36 mouse cellular contexts compared by ENCODE assay signal in genomic region chr16:25262306-25262705, GRCm38 (mm10). TPM values are rescaled to one million over a fixed set of nuclear protein-coding genes. Genes with fewer than 3 reads are reported as not detected.
A peak's percentile ranks its signal among the peaks of the same experiment; 100 is the strongest.
DNase-seq lines count a peak whose midpoint lies in the region; ATAC-seq and TF ChIP-seq lines count a peak whose summit lies in the region.
"Had no signal": no experiment of that assay in that cellular context is flagged by ENCODE, and none has a peak within 500 bp of the region (broad histone marks: within the 10 kb centered on the region; RNA-seq: fewer than 3 reads in every experiment).

No protein-coding gene starts in this region.

- no peak for TF ChIP-seq POLR2A in heart, adult 2 months (IDR thresholded peaks at IDR 0.05; ENCODE audit: insufficient read depth, low read depth, low read length)

- H3K27me3 ChIP-seq in embryonic facial prominence, embryonic 14.5 days (replicated peaks; ENCODE audit: control insufficient read depth, insufficient read depth, low read length) = no peaks in the 10 kb centered on the region; the same call in 1 of the 2 replicates
- 0 out of 2 replicates have a peak, but pooled peaks cover 3% of the 10 kb centered on the region for H3K27me3 ChIP-seq in embryonic facial prominence, embryonic 10.5 days (replicated peaks; ENCODE audit: low read depth, poor library complexity, severe bottlenecking)
- H3K27me3 ChIP-seq in heart, adult 2 months (ENCODE audit: control insufficient read depth, insufficient read depth, low read length) = no peaks in the 10 kb centered on the region
- H3K27me3 ChIP-seq in forebrain, embryonic 12.5 days = 0 out of 2 replicates have a peak, but pooled peaks cover 7% of the 10 kb centered on the region
- H3K27me3 ChIP-seq: forebrain, embryonic 15.5 days; stomach, embryonic 15.5 days had no signal

- H3K36me3 ChIP-seq in embryonic facial prominence, embryonic 14.5 days (ENCODE audit: control insufficient read depth, insufficient read depth, low read length) = no peaks in the 10 kb centered on the region
- no peaks in the 10 kb centered on the region for H3K36me3 ChIP-seq in embryonic facial prominence, embryonic 10.5 days (replicated peaks)
- H3K36me3 ChIP-seq in heart, adult 2 months (ENCODE audit: control insufficient read depth, insufficient read depth, low read length) = no peaks in the 10 kb centered on the region
- H3K36me3 ChIP-seq in forebrain, embryonic 12.5 days (replicated peaks) = no peaks in the 10 kb centered on the region
- H3K36me3 ChIP-seq: forebrain, embryonic 15.5 days; heart, embryonic 13.5 days; midbrain, embryonic 13.5 days; stomach, embryonic 15.5 days had no signal

- DNase-seq in embryonic facial prominence, embryonic 14.5 days (ENCODE audit: low spot score) = peak; percentile 29
- DNase-seq in embryonic facial prominence, embryonic 10.5 days (ENCODE audit: low spot score) = no peak
- peak; percentile 6 to 20 for DNase-seq in heart, adult 2 months
- DNase-seq in heart, postnatal 25 days (ENCODE audit: low spot score) = no peak
- DNase-seq in 3T3-L1 (ENCODE audit: low read depth, low spot score) = peak; percentile 42
- DNase-seq in adrenal gland, adult 8-10 months = no peak
- DNase-seq: adrenal gland, postnatal 10 days; cerebellum, adult 11 months; cerebellum, postnatal 10 days; kidney, postnatal 25 days; liver; lung, adult 2 months; right cerebral cortex, postnatal 14 days; thymus, postnatal 14 days had no signal

- H3K27ac ChIP-seq in embryonic facial prominence, embryonic 14.5 days (replicated peaks; ENCODE audit: low read depth, low read length) = no peak overlapping the region
- H3K27ac ChIP-seq in embryonic facial prominence, embryonic 10.5 days (replicated peaks) = no peak overlapping the region
- H3K27ac ChIP-seq in heart, adult 2 months = peak overlapping the region; percentile 46
- H3K27ac ChIP-seq in forebrain, embryonic 12.5 days = no peak overlapping the region
- H3K27ac ChIP-seq: forebrain, embryonic 15.5 days; heart, embryonic 13.5 days; hindbrain, embryonic 14.5 days; liver, embryonic 14.5 days; macrophage; midbrain, embryonic 13.5 days; stomach, embryonic 15.5 days had no signal

- H3K9me3 ChIP-seq in embryonic facial prominence, embryonic 14.5 days (ENCODE audit: control insufficient read depth, low read length) = no peaks in the 10 kb centered on the region
- no peaks in the 10 kb centered on the region for H3K9me3 ChIP-seq in embryonic facial prominence, embryonic 10.5 days
- H3K9me3 ChIP-seq in forebrain, embryonic 12.5 days = no peaks in the 10 kb centered on the region
- H3K9me3 ChIP-seq: forebrain, embryonic 15.5 days; heart, embryonic 13.5 days; midbrain, embryonic 13.5 days; stomach, embryonic 15.5 days had no signal

- H3K4me2 ChIP-seq in embryonic facial prominence, embryonic 14.5 days (ENCODE audit: low read depth, low read length) = no peak overlapping the region
- no peak overlapping the region for H3K4me2 ChIP-seq in forebrain, embryonic 12.5 days
- H3K4me2 ChIP-seq: forebrain, embryonic 15.5 days; heart, embryonic 13.5 days; hindbrain, embryonic 14.5 days; midbrain, embryonic 13.5 days; stomach, embryonic 15.5 days had no signal

- ATAC-seq in embryonic facial prominence, embryonic 14.5 days (ENCODE audit: low read depth) = no peak
- 0 out of 2 replicates have a peak, but pooled peaks have one; percentile 10 for ATAC-seq in common myeloid progenitor, adult 5-6 weeks (replicated peaks; ENCODE audit: low read depth, poor library complexity, severe bottlenecking)
- no peak for ATAC-seq in forebrain, embryonic 12.5 days (ENCODE audit: low FRiP score)
- ATAC-seq: activated CD4-positive, CD25-positive, alpha-beta regulatory T cell, adult 4 months; forebrain, embryonic 15.5 days; intestine, postnatal 0 days had no signal

- no peaks in the 10 kb centered on the region for H3K79me2 ChIP-seq in heart, adult 2 months (replicated peaks; ENCODE audit: control insufficient read depth, insufficient read depth, low read length)

- intact Hi-C loops in heart, adult 2 months (cut with DNase I) = loop anchor here (5.0 to 10.0 kb wide), 4 partner anchors 175 to 1300 kb away; no protein-coding TSS in a partner anchor
- intact Hi-C loops in heart, postnatal 25 days (cut with DNase I) = loop anchor here (2.0 to 5.0 kb wide), 2 partner anchors 195 to 1280 kb away; no protein-coding TSS in a partner anchor

- TF ChIP-seq CTCF in heart, adult 2 months (IDR thresholded peaks at IDR 0.05) = no peak

- WGBS in embryonic facial prominence, embryonic 14.5 days = 83% methylated on average over 5 of the region's 5 CpGs
- WGBS in embryonic facial prominence, embryonic 10.5 days = 89% methylated on average over 5 of the region's 5 CpGs
- 72% methylated on average over 5 of the region's 5 CpGs for WGBS in heart, adult 2 months
- WGBS in forebrain, embryonic 12.5 days = 92% methylated on average over 5 of the region's 5 CpGs

- no peak overlapping the region for H3K9ac ChIP-seq in embryonic facial prominence, embryonic 14.5 days (ENCODE audit: low read depth, low read length)
- H3K9ac ChIP-seq in heart, adult 2 months (ENCODE audit: low read depth, low read length) = no peak overlapping the region
- no peak overlapping the region for H3K9ac ChIP-seq in forebrain, embryonic 12.5 days
- H3K9ac ChIP-seq: forebrain, embryonic 15.5 days; heart, embryonic 13.5 days; hindbrain, embryonic 14.5 days; liver, embryonic 14.5 days; midbrain, embryonic 13.5 days; stomach, embryonic 15.5 days had no signal

- H3K4me1 ChIP-seq in embryonic facial prominence, embryonic 14.5 days (ENCODE audit: control insufficient read depth, insufficient read depth, low read length) = no peaks in the 10 kb centered on the region
- H3K4me1 ChIP-seq in embryonic facial prominence, embryonic 10.5 days = no peaks in the 10 kb centered on the region
- peaks cover 1% of the 10 kb centered on the region for H3K4me1 ChIP-seq in heart, adult 2 months (ENCODE audit: control insufficient read depth, insufficient read depth, low read length)
- H3K4me1 ChIP-seq in forebrain, embryonic 12.5 days = no peaks in the 10 kb centered on the region
- H3K4me1 ChIP-seq: midbrain, embryonic 13.5 days; stomach, embryonic 15.5 days had no signal

- no peak overlapping the region for H3K4me3 ChIP-seq in embryonic facial prominence, embryonic 14.5 days (ENCODE audit: low read depth, low read length)
- H3K4me3 ChIP-seq in embryonic facial prominence, embryonic 10.5 days = no peak overlapping the region
- H3K4me3 ChIP-seq in heart, adult 2 months = no peak overlapping the region
- H3K4me3 ChIP-seq in forebrain, embryonic 12.5 days (replicated peaks) = no peak overlapping the region
- H3K4me3 ChIP-seq: forebrain, embryonic 15.5 days; heart, embryonic 13.5 days; midbrain, embryonic 13.5 days; stomach, embryonic 15.5 days had no signal

- TF ChIP-seq EP300 in heart, adult 2 months (IDR thresholded peaks at IDR 0.05; ENCODE audit: insufficient read depth, low read depth, low read length) = no peak

RNA-seq across cellular contexts. Expression of gene Tprg, which starts 24.3 kb away (rescaled TPM):
- polyA plus RNA-seq in embryonic facial prominence, embryonic 14.5 days (2014; fragmentation: Nextera tagmentation; extraction: Ambion mirVana) = 2.2 and 3.5 TPM in 2 replicates
- polyA plus RNA-seq in embryonic facial prominence, embryonic 10.5 days (2016; fragmentation: Nextera tagmentation; extraction: Ambion mirVana) = 0.14 TPM in 1 of 2 replicates, not detected in the other
- total RNA-seq in heart, adult 2 months (2021) = not detected
- polyA plus RNA-seq in heart, adult 2 months (2012; rRNA removed) = not detected in 2 replicates
- not detected for total RNA-seq in heart, postnatal 25 days (2021)
- total RNA-seq in common myeloid progenitor, adult 5-6 weeks (2017) = not detected in 2 replicates
- total RNA-seq in adrenal gland, adult 8-10 months (2022) = not detected
- not detected in 2 replicates for polyA plus RNA-seq in forebrain, embryonic 12.5 days (2016; fragmentation: Nextera tagmentation; extraction: Ambion mirVana)
- total RNA-seq: adrenal gland, postnatal 10 days; gastrocnemius, adult 8-10 months; heart, postnatal 36 days; layer of hippocampus, adult 18-20 months; layer of hippocampus, postnatal 10 days; left cerebral cortex, adult 18-20 months; left cerebral cortex, postnatal 14 days; megakaryocyte-erythroid progenitor cell, adult 5-6 weeks; MEL had no signal
- polyA plus RNA-seq: activated CD4-positive, CD25-positive, alpha-beta regulatory T cell, adult 4 months; cortical plate, adult 2 months; forebrain, embryonic 15.5 days; frontal cortex, adult 2 months; heart, embryonic 13.5 days; hindbrain, embryonic 14.5 days; intestine, postnatal 0 days; liver, embryonic 14.5 days; macrophage; midbrain, embryonic 13.5 days; neural tube, embryonic 14.5 days had no signal

Comparison
In these comparisons a context has a peak if more than half of its experiments do, and no peak if none do; other contexts are left out.
1. DNase-seq: peak in embryonic facial prominence, embryonic 14.5 days (single experiment), heart, adult 2 months (2 of 2) and 3T3-L1 (single experiment); none in embryonic facial prominence, embryonic 10.5 days (single experiment), heart, postnatal 25 days (single experiment) and adrenal gland, adult 8-10 months (single experiment).